Mouse (Mus musculus) ovary, postnatal 36 days (tissue): ENCODE measurements at regions not wholly inside any gene's neighbourhood (a gene's known extent, or its start where the extent isn't known, plus 50 kb on each side); places are given as distances from the start of the nearest gene placed in this dataset.

Experiments used
- DNase-seq: peaks from one replicate; pipeline ENCODE4 v3.0.0; 2022; ENCODE audit warnings: low spot score, mixed read lengths

DNA sequence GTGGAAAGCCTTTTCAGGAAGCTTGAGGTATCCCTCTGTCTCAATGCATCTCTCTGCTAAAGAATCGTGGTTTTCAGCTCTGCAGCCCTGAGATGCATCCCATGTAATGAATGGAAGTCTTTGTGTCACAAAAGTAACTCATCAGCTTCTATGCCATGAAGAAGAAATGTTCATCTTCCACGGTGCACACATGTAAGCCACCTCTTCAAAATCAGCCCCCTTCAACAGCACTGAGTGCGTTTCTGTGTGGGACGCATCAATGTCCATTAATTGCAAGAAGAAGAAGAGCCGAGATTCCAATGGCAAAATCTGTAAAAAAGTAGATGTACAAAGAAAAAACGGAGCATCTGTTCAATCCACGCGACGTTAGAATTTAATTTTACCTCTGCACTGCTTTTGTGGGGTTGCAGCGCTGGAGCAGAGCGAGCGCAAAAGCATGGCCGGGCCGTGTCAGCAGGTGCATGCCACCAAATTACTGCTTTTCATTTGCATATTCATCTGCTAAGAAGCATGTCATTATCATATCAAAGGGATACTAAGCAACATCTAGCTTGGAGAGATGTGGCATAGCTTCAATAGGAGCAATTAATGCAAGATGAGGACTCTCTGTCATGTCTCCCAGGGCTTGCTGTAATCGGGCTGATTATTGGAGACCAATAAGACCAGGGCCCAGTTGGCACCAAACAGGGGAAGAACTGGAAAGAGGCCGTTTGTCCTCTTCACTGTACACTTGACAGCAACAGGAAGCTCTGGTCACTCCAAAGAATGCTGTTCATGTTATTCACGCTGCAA, 185.0 kb upstream of the Sox2 start:
- no peak for DNase-seq

DNA sequence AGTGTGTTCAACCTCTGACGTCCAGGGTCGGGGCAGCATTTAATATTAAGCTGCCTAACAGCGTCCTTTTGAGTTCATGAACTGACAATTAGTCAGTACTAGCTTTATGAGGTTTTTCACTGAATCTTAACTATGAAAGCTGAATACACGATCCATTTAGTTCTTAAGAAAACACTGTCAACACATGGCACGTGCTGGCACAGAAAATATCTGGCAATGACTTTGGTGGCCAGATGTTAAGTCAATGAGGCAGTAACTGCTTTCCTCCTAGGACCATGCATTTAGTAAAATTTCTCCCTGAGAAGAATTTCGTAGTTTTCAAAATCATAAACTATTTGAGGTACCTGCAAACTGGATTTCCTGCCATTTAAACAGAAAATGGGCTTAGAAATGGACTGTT, 191.4 kb upstream of the Sox2 start:
- no peak for DNase-seq

DNA sequence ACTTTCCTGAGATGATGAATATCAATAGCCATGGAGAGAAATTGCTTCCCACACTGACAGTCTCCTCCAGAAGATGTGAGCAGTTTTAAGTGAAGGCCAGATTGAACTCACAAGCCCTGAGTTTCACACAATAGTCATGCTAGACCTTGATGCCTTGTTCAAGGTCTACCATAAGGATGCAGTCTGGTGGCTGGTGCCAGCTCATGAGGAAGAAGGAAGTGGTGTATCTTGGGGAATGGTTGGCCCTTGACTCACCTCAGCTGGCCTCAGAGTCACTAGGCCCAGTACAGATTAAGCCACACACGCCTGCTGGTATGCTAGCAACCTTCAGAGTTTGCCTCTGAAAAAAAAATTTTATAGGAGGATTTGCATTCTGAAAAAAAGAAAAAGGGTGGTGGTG, 192.4 kb upstream of the Sox2 start:
- DNase-seq: no peak

GRCm38 (mm10) chr3:34456488-34457433, 193.4 kb upstream of the Sox2 start:
- DNase-seq: peak; percentile 6

GRCm38 (mm10) chr3:34454026-34454624, 196.1 kb upstream of the Sox2 start:
- DNase-seq: no peak

DNA sequence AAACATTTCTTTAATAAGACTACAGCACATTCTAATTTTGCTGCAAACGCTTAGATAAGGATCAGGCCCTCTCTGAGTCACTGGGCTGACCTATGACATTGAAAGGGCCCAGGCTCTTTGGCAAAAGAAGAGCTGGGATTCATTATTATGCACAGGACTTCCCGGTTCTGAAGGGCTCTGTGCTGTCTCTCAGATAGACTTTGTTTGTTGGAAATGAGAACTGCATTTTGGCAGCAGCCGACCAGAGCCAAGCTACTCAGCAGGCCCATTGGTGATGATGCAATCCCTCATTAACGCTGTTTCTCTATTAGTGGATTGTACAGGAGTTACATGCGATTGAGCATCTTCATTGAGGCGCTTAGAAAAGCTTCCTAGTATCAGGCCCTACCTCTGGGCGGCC, 204.9 kb upstream of the Sox2 start:
- no peak for DNase-seq

DNA sequence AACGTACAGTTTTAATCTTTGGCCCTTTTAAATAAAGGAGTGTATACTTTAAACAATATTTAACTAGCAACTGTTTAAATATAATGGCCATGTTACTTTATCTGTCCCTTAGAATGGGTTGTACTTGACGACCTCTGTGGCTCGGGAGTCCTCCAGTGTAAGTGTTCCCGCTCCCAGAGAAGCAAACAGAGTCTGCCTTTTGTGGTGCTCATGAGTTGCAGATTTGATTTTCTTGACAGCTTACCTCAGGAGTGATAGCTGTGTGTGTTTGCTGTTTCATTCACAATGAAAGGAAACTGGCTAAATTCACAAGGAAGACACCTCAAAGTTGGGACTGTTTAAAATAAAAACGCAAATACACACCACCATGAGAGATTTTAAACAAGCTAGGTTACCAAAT, 205.4 kb upstream of the Sox2 start:
- DNase-seq: no peak

DNA sequence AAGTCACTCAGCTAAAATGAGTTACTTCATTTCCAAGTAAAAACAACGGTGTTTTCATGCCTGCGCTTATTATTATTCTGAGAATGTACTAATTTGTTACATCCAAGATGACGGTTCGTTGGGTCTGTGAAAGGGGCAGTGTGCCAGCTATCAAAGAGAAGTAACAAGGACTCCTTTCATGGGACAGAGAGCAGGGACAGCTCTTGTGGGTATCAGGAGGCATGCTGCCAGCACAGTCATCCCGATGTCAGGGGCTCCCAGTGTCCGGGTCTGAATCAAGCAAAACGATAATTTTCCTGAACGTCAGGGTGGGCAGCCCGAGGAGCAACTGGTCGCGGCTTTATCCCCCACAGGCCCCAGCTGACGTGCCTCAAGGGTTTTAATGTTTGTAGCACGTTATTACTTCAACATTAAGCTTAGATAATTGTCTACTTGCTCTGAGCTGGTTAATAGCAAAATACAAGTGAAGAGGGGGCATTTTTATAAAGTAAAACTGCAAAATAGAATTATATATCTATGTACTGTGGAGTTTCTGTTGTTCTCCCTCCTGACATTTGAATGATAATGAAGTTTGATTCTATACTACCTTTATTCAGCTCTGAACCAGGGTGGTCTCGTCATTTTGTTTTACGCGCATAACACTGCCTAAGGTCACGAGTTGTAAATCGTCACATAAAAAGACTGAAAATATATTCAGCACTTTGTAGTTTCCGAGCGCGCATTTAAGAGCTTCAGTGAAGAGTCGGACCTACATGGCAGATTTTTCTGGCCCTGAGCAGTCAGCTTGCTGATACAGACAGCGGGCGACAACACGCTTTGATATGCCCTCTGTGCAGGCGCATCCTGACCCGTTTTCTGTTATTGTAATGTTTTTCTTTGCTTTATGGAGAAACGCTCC, 206.2 kb upstream of the Sox2 start:
- DNase-seq: no peak

DNA sequence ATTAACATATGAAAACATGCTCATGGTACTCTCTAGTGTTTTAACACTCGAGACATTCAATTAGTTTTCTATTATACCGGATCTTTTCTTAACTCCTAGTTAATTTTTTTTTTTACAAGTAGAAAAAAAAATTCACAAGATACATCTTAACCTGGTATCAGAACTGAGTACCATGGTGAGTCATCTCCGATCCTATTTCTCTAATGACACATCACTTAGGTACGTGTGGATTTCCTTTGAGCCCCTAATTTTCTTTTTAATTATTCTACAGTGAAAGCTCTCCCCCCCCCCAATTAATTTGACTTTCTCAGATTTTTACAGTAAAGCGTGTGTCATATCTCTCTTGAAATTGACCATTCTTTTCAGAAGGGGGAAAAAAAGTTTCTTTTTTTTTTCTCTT, 206.9 kb upstream of the Sox2 start:
- no peak for DNase-seq

DNA sequence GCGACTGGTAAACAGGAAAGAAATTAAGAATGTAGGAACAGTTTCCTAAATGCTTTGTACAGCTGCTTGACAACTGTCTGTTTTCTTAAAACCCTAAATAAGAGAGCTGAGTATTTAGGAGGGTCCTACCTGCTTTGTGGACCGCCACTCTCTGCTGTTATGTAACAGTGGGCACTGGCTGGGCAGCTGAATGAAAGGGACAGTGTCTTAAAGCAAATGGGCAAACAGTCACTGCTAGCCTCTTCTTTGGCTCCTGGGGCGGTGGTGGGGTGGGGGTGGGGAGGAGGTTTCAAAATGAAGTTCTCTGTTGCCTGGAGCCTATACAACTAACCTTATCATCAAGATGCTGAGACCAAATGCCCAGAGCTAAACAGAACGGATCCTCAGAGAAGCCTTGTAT, 208.4 kb upstream of the Sox2 start:
- DNase-seq: no peak

DNA sequence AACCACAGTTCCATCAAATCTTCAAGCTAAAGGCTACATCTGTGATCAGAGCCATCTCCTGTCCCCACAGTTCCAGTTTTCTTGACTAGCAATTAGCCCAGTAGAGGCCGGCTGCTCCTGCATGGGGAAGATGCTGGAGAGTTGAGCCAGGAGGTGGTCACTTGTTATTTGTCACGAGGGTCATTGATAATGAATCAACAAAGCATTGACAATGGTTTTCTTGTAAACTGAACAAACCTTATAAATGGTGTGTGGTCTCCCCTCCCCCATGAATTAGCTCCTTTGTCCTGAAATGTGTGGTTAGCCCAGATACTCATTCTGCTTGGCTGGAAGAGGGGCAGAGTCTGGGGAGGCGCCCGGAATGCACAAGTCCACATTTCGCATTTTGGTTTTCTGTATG, 208.9 kb upstream of the Sox2 start:
- no peak for DNase-seq

- DNase-seq: no peak
These were observed 215.3 kb upstream of the Sox2 start for GRCm38 (mm10) chr3:34434901-34435300.

- no peak for DNase-seq
These were observed 222.2 kb upstream of the Sox2 start for GRCm38 (mm10) chr3:34427967-34428366.

DNA sequence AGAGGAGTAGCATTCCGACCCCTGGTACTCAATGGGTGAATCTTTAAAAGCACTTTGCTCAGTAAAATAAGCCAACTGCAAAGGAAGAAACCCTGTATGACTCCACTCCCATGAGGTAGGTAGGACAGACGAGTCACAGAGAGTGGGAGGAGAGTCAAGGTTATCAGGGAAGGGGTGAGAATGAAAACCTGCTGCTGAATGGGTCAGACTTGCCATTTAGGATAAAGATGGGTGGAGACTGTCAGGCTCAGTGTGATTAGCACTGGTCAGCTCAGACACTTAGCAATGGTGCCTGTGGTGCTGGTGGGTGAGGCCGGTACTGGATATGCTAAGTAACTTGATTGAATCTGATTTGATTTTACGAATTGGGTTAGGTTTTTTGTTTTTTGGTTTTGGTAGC, 222.7 kb upstream of the Sox2 start:
- DNase-seq: no peak

GRCm38 (mm10) chr3:34426955-34427354, 223.2 kb upstream of the Sox2 start:
- DNase-seq: no peak

- no peak for DNase-seq
These were observed 238.3 kb upstream of the Sox2 start for GRCm38 (mm10) chr3:34411915-34412306.

GRCm38 (mm10) chr3:34411142-34411914, 238.9 kb upstream of the Sox2 start:
- DNase-seq: no peak

GRCm38 (mm10) chr3:34403586-34403985, 246.6 kb upstream of the Sox2 start:
- DNase-seq: no peak

DNA sequence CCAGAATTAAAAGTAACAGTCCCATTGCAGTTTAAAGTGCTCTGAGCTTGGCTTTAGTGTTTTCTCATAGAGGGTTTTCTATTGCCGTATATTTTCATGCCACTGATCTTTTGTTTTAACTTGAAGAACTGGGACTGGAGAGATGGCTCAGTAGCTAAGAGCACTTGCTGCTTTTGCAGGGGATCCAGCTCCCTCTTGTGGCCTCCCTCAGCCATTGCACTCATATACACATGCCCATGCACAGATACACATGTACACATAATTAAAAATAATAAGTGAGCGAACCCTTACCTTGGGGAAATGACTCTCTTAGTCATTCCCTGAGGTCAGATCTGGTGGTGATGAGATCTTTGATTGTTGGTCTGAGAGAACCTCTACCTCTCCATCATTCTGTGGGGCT, 258.9 kb upstream of the Sox2 start:
- DNase-seq: no peak

DNA sequence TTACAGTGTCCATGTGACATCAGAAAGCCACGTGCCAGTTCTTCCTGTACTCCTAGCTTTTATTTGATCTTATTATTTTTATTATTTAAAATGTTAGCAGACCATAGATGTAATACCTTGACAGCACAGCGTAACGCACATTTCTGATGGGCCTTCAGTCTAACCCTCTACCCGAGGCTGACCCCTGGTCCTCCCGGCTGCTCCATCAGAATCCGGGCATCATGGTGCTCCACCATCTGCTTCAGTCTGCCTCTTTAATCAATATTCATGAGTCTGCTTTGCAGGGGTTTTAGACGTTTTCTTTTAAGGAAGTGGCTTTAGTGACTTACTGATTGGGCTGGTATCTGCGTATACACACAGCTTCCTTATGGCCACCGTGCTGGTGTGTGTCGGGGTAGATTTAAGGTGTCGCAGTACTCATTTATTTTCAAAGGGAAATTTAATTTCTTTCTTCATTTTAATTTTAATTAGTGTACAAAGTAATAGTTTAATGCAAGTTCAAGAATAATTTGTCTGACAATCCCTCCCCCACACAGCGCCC, 265.2 kb upstream of the Sox2 start:
- DNase-seq: no peak

DNA sequence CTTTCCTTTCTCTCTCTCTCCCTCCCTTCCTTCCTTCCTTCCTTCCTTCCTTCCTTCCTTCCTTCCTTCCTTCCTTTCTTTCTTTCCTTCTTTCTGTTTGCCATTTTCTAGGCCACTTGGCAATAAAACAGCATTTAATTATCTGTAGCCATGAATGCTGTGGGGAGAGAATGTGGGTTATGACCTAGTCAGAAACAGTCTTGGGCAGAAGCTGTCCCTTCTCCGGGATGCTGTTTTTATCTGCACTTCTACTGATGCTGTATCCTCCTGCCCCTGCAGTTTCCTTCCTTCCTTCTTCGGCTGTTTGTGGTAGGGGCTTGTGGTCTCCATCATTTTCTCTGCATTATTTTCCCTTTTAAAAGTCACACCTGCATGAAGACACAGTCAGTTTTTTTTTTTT, 272.3 kb upstream of the Sox2 start:
- DNase-seq: no peak
